Mouse (Mus musculus): Measurements from ENCODE around the gene Uba2. TPM values are rescaled to one million over a fixed set of nuclear protein-coding genes. Genes with fewer than 3 reads are reported as not detected.
"Not testable (repeated sequence)": the region's sequence is repeated elsewhere in the genome, so short reads cannot be mapped to it uniquely, and the experiment has no call there.

The Uba2 gene
- polyA plus RNA-seq (2012; rRNA removed) = 106 and 116 TPM in 2 replicates

DNA sequence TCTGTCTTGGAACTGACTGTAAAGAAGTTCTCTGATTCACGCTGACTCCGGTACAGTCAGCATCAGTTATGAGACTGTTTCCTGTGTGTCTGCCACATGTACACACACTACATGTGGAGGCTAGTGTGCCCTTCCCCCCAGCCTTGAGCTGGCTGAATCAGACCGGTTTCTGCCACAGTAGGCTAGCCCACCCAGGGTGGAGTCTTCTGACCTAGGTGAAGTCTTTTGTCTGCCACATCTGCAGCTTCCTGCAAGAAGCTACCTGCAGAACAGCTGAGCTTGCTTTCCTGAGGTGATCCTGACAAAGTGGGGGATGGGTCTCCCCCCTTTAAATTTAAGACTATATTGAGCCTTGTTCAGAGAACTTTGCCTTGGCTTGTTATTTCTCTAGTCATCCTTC, at the start of gene Uba2:
TSS of gene Uba2 (minus strand) at position 146 of the 400 bp plus-strand sequence.
- DNase-seq (ENCODE audit: extremely low spot score in 1 of 2, low spot score in 1 of 2) = no peak

DNA sequence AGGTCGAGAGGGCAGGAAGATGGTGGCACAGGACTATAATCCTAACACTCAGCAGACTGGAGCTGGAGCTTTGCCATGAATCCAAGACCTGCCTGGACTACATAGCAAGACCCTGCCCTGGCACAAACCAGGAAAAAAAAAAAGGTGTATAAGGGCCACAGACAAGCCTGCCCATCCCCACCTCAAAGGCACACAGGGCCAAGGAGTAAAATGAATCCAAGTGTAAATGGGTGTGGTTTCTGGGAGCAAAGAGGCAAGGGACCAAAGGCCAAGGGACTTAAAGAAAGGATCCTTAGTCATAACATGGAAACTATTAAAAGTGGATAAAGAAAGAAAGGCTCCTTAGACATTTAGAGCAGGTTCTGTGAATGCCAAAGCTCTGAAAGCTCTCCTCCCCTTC, 49.1 kb upstream of the Uba2 start:
- no peak for DNase-seq (ENCODE audit: extremely low spot score in 1 of 2, low spot score in 1 of 2)

DNA sequence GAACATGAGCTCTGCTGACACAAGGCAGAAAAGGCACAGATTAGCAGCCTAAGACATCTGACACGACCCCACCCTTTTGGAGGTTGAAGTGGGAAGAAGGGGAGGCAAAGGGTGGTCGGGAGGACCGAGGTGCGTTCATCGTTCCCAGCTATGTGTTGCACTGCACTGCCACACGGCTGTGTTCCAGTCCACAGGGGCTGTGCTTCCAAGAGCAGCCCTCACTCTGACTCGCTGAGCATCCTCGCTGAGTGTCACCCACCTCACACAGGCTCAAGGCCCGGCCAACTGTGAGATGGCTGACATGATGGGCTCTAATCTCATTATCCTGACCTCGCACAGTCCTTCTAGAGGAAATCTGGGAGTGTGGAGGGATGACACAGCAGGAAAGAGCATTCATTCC, 47.1 kb upstream of the Uba2 start:
- no peak for DNase-seq (ENCODE audit: extremely low spot score in 1 of 2, low spot score in 1 of 2)

DNA sequence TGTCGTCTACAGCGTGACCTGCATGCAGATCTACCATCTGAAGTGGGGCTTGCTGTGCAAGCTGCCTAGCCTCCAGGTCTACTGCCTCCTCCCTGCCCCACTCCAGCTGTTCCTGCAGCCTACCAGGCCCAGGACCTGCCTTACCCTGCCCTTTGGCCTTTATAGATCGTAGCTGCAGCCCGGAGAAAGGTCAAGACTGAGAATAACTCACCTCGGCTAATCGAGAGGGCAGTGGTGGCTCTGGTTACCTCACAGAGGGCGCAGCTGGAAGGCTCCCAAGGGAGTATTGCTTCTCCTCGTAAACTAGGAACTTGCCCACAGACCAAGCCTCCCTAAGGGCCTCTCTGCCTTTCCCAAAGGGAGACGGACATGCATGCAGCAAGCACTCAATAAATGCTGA, 46.1 kb upstream of the Uba2 start:
- DNase-seq (ENCODE audit: extremely low spot score in 1 of 2, low spot score in 1 of 2) = no peak

GRCm38 (mm10) chr7:34214644-34215043, 45.2 kb upstream of the Uba2 start:
- DNase-seq (ENCODE audit: extremely low spot score in 1 of 2, low spot score in 1 of 2) = no peak

GRCm38 (mm10) chr7:34213281-34213680, 43.9 kb upstream of the Uba2 start:
- DNase-seq (ENCODE audit: extremely low spot score in 1 of 2, low spot score in 1 of 2) = no peak

DNA sequence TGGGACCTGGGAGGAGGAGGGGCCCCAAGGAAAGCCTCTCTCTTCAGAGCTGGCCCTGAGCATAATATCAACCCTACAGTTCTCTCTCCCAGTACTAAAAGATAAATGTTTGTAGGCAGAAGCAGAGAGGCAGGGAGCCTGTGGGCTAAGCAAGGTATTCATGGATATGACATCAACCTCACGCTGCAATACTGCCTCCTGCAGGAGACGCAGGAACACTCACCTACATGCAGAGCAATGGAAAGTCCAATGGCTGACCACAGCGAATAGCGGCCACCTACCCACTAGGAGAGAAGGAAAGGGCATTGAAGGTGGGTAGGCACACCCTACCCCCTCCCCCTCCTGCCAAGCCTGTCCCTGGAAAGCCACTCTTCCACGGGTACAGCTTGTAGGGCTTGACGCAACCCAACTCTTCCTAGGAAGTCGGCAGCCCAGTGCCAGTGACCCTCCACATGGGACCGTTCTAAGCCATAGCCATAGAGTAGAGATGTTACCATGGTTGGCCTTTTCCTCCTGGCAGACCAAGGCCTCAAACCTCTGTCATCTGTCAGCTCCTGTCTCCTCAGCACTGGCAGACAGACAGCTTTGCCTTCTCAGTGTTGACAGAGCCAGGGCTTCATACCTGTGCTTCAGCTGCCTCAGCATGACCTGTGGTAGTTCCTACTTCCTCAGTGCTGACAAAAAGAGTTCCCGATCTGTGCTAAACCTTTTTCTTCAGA, 38.8 kb upstream of the Uba2 start:
- DNase-seq (ENCODE audit: extremely low spot score in 1 of 2, low spot score in 1 of 2) = no peak

GRCm38 (mm10) chr7:34206331-34206730, 36.9 kb upstream of the Uba2 start:
- no peak for DNase-seq (ENCODE audit: extremely low spot score in 1 of 2, low spot score in 1 of 2)

DNA sequence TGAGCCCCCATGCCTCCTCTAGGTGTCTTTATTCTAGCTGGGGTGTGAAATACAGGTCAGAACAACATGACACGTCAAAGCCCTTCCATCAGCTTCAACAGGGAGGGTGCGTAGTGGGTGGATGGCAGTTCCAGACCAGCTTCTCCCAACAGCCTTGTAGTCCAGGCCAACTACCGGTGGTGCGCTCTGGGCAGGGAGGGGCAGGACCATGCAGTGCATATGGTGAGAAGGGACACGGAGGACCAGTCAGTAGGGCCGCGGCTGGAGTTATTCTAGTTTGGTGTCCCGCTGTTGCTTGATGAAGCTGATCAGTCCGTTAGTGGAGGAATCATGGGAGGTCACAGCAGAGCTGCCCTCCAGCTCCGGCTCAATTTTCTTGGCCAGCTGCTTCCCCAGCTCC, 32.7 kb upstream of the Uba2 start:
- not testable (repeated sequence) for DNase-seq (ENCODE audit: extremely low spot score in 1 of 2, low spot score in 1 of 2)

- no peak for DNase-seq (ENCODE audit: extremely low spot score in 1 of 2, low spot score in 1 of 2)
These were observed 31.4 kb upstream of the Uba2 start for GRCm38 (mm10) chr7:34200829-34201228.

GRCm38 (mm10) chr7:34198346-34198745, 28.9 kb upstream of the Uba2 start:
- peak in 1 of 2 experiments; percentile 25 for DNase-seq (ENCODE audit: extremely low spot score in 1 of 2, low spot score in 1 of 2)

DNA sequence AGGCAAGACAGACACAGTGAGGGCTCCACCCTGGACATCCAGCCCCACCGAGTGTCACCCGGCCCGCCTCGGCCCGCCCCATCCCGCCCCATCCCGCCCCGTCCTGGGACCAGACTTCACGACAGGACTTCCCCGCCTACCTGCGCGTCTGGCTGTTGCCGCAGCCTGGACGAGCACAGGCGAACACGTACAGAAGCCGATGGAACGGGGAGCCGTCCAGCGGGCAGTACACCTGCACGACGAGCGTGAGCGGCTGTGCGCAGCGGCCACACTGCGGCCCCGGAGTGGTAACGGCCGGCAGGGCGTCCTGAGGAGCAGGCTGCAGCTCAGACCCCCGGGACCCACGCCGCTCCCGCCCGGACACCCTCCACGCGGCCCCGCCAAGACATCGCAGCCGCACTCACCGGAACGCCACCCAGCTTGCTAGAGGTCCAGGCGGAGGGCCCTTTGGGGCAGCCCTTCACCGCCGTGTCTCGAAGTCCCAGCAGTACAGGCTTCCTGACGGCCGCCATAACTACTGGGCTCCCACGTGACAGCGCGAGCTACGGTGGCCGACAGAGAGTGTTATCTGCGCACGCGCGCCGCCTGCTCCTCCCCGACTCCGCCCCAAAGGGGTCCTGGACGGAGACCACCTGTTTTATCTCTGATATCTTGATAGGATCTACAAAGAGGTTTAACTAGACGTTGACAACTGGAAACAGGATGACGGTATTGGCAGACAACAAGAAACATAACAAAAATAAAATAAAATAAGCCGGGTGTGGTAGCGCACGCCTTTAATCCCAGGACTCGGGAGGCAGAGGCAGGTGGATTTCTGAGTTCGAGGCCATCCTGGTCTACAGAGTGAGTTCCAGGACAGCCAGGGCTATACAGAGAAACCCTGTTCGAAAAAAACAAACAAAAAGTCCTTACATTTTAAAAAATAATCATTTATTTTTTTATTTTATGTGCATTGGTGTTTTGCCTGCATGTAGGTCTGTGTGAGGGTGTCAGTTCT, 27.0 kb upstream of the Uba2 start, which contains the start of gene Pdcd2l:
TSS of gene Pdcd2l (minus strand) at position 530 of the 997 bp plus-strand sequence.
- peak; percentile 84 to 95 for DNase-seq (ENCODE audit: extremely low spot score in 1 of 2, low spot score in 1 of 2)

DNA sequence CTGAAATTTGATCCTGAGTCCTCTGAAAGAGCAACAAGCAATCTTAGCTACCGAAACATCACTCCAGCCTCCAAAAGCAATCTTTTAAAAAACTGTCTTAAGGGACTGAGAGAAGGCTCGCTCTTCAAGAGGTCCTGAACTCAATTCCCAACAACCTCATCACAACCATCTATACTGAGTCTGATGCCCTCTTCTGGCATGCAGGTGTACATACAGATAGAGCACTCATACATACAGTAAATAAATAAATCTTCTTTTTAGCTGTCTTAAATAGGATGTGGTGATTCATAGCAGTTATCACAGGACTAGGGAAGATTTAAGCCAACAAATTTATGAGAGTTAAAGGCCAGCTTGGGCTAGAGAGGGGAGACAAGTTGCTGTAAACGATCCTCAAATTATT, 26.2 kb upstream of the Uba2 start:
- no peak for DNase-seq (ENCODE audit: extremely low spot score in 1 of 2, low spot score in 1 of 2)

- DNase-seq (ENCODE audit: extremely low spot score in 1 of 2, low spot score in 1 of 2) = no peak
These were observed 23.4 kb upstream of the Uba2 start for GRCm38 (mm10) chr7:34192825-34193224.

GRCm38 (mm10) chr7:34189376-34189989, 20.1 kb upstream of the Uba2 start:
- no peak for DNase-seq (ENCODE audit: extremely low spot score in 1 of 2, low spot score in 1 of 2)

DNA sequence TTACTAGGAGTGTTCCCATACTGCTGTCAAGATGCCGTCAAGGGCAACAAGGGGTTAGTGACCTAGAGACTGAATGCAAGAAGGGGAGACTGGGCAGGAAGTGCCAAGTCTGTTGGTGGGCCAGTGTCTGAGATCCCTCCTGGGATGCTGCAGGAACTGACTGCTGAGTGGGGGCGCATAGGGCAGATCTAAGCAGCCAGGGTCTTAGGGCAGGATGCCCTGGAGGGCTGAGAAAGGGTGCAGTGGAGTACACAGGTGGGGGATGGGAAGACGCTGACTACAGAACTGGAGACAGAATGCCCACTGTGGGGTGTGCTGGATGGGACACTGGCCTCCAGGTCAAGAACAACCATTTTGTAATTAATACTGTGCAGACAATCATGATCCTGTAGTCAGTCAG, 14.4 kb upstream of the Uba2 start:
- no peak for DNase-seq (ENCODE audit: extremely low spot score in 1 of 2, low spot score in 1 of 2)

- no peak for DNase-seq (ENCODE audit: extremely low spot score in 1 of 2, low spot score in 1 of 2)
These were observed 14.0 kb upstream of the Uba2 start for GRCm38 (mm10) chr7:34183356-34183755.

- DNase-seq (ENCODE audit: extremely low spot score in 1 of 2, low spot score in 1 of 2) = not testable (repeated sequence)
These were observed 6.8 kb upstream of the Uba2 start for GRCm38 (mm10) chr7:34176241-34176640.

- no peak for DNase-seq (ENCODE audit: extremely low spot score in 1 of 2, low spot score in 1 of 2)
These were observed 2.9 kb upstream of the Uba2 start for GRCm38 (mm10) chr7:34172251-34172650.

GRCm38 (mm10) chr7:34168470-34169251, 738 bp downstream of the Uba2 start:
- DNase-seq (ENCODE audit: extremely low spot score in 1 of 2, low spot score in 1 of 2) = peak; percentile 72 to 93
